Mouse (Mus musculus) lung, postnatal 0 days (tissue): ENCODE measurements around the gene Cirbp.

Experiments
- CTCF ChIP-seq: IDR thresholded peaks from 2 replicates; pipeline ENCODE4 v1.5.1; 2016; ENCODE audit warnings: antibody characterized with exemption, mild to moderate bottlenecking
- EP300 ChIP-seq: IDR thresholded peaks from 2 replicates; pipeline ENCODE4 v1.6.1; 2016; ENCODE audit warnings: antibody characterized with exemption, mild to moderate bottlenecking, control low read depth

- TF ChIP-seq CTCF, result no peak
- 0 out of 2 replicates have a peak, but pooled peaks have one; percentile 1 for TF ChIP-seq EP300
Observed at GRCm38 (mm10) chr10:80137626-80138552, 27.9 kb upstream of the Cirbp start.
